ENCODE assay signal across 7 mouse cellular contexts in genomic region chr7:28050584-28050983, GRCm38 (mm10). TPM values are rescaled to one million over a fixed set of nuclear protein-coding genes. Genes with fewer than 3 reads are reported as not detected.
A peak's percentile ranks its signal among the peaks of the same experiment; 100 is the strongest.
DNase-seq lines count a peak whose midpoint lies in the region; ATAC-seq and TF ChIP-seq lines count a peak whose summit lies in the region.

No protein-coding gene starts in this region.

- H3K4me3 ChIP-seq in lung, embryonic 16.5 days (ENCODE audit: low read length), result peak overlapping the region; percentile 14
- peak overlapping the region; percentile 15; the same call in 1 of the 2 replicates for H3K4me3 ChIP-seq in heart, embryonic 16.5 days (ENCODE audit: low read length)
- H3K4me3 ChIP-seq in liver, embryonic 13.5 days (replicated peaks), result no peak overlapping the region; the same call in 1 of the 2 replicates
- H3K4me3 ChIP-seq in lung, postnatal 0 days (ENCODE audit: low read depth, low read length), result no peak overlapping the region

- TF ChIP-seq EP300 in lung, postnatal 0 days (IDR thresholded peaks at IDR 0.05), result no peak

- 52% methylated on average over 17 of the region's 17 CpGs for WGBS in lung, embryonic 16.5 days
- WGBS in heart, embryonic 16.5 days, result 55% methylated on average over 17 of the region's 17 CpGs
- 51% methylated on average over 17 of the region's 17 CpGs for WGBS in liver, embryonic 13.5 days (ENCODE audit: insufficient replicate concordance)
- 57% methylated on average over 17 of the region's 17 CpGs for WGBS in lung, postnatal 0 days

- no peaks in the 10 kb centered on the region for H3K9me3 ChIP-seq in lung, embryonic 16.5 days (ENCODE audit: control insufficient read depth, low read length)
- no peaks in the 10 kb centered on the region for H3K9me3 ChIP-seq in heart, embryonic 16.5 days (replicated peaks; ENCODE audit: control insufficient read depth, low read length)
- H3K9me3 ChIP-seq in liver, embryonic 13.5 days (replicated peaks), result no peaks in the 10 kb centered on the region
- H3K9me3 ChIP-seq in lung, postnatal 0 days (ENCODE audit: low read length), result no peaks in the 10 kb centered on the region

- TF ChIP-seq CTCF in lung, postnatal 0 days (IDR thresholded peaks at IDR 0.05), result no peak

- H3K27ac ChIP-seq in lung, embryonic 16.5 days (ENCODE audit: low read length), result no peak overlapping the region
- H3K27ac ChIP-seq in heart, embryonic 16.5 days (ENCODE audit: low read length), result no peak overlapping the region
- H3K27ac ChIP-seq in liver, embryonic 13.5 days, result 0 out of 2 replicates have a peak overlapping the region, but pooled peaks have one; percentile 30
- no peak overlapping the region for H3K27ac ChIP-seq in lung, postnatal 0 days (ENCODE audit: low read length)

- peaks cover 28% of the 10 kb centered on the region for H3K36me3 ChIP-seq in lung, embryonic 16.5 days (ENCODE audit: control insufficient read depth, insufficient read depth, low read length)
- peaks cover 28% of the 10 kb centered on the region for H3K36me3 ChIP-seq in heart, embryonic 16.5 days (ENCODE audit: control insufficient read depth, insufficient read depth)
- H3K36me3 ChIP-seq in liver, embryonic 13.5 days, result peaks cover 33% of the 10 kb centered on the region
- peaks cover 23% of the 10 kb centered on the region; the same call in 1 of the 2 replicates for H3K36me3 ChIP-seq in lung, postnatal 0 days (ENCODE audit: insufficient read depth, low read length)

- H3K27me3 ChIP-seq in lung, embryonic 16.5 days (ENCODE audit: control insufficient read depth, insufficient read depth, low read depth, low read length), result no peaks in the 10 kb centered on the region
- H3K27me3 ChIP-seq in heart, embryonic 16.5 days (ENCODE audit: control insufficient read depth, insufficient read depth, low read length), result peaks cover 2% of the 10 kb centered on the region; the same call in 1 of the 2 replicates
- no peaks in the 10 kb centered on the region for H3K27me3 ChIP-seq in liver, embryonic 13.5 days
- H3K27me3 ChIP-seq in lung, postnatal 0 days (replicated peaks; ENCODE audit: insufficient read depth, low read length), result no peaks in the 10 kb centered on the region

- H3K4me1 ChIP-seq in lung, embryonic 16.5 days (replicated peaks; ENCODE audit: control insufficient read depth, insufficient read depth, low read length), result peaks cover 5% of the 10 kb centered on the region
- H3K4me1 ChIP-seq in heart, embryonic 16.5 days (ENCODE audit: control insufficient read depth, insufficient read depth, low read length), result peaks cover 6% of the 10 kb centered on the region
- H3K4me1 ChIP-seq in liver, embryonic 13.5 days (replicated peaks), result peaks cover 23% of the 10 kb centered on the region
- H3K4me1 ChIP-seq in lung, postnatal 0 days (ENCODE audit: insufficient read depth, low read depth, low read length), result no peaks in the 10 kb centered on the region

- no peak for DNase-seq in lung, adult 18-20 months
- no peak for DNase-seq in liver, embryonic 13.5 days
- DNase-seq in thymus, postnatal 14 days, result peak; percentile 14
- DNase-seq in lung, postnatal 0 days (ENCODE audit: low spot score), result no peak
- DNase-seq in adrenal gland, postnatal 25 days, result no peak

- H3K9ac ChIP-seq in lung, embryonic 16.5 days (ENCODE audit: low read length), result peak overlapping the region; percentile 63
- peak overlapping the region; percentile 66 for H3K9ac ChIP-seq in heart, embryonic 16.5 days (ENCODE audit: low read length)
- H3K9ac ChIP-seq in liver, embryonic 13.5 days, result peak overlapping the region; percentile 53; the same call in 1 of the 2 replicates
- no peak overlapping the region for H3K9ac ChIP-seq in lung, postnatal 0 days (replicated peaks; ENCODE audit: low read depth)

- ATAC-seq in lung, embryonic 16.5 days (ENCODE audit: low read depth), result no peak
- no peak for ATAC-seq in heart, embryonic 16.5 days (replicated peaks; ENCODE audit: extremely low read depth, insufficient read depth, low FRiP score)
- ATAC-seq in liver, embryonic 13.5 days (ENCODE audit: low read depth), result no peak
- ATAC-seq in lung, postnatal 0 days, result no peak

- H3K4me2 ChIP-seq in lung, embryonic 16.5 days (ENCODE audit: low read depth, low read length), result peak overlapping the region; percentile 39
- H3K4me2 ChIP-seq in heart, embryonic 16.5 days (ENCODE audit: low read depth, low read length), result peak overlapping the region; percentile 50
- peak overlapping the region; percentile 35 for H3K4me2 ChIP-seq in liver, embryonic 13.5 days
- H3K4me2 ChIP-seq in lung, postnatal 0 days (replicated peaks; ENCODE audit: low read depth, low read length), result no peak overlapping the region

RNA-seq across cellular contexts. Expression of gene Psmc4, which starts 0.7 kb away (rescaled TPM):
- polyA plus RNA-seq in lung, embryonic 16.5 days (2015; fragmentation: Nextera tagmentation; extraction: Ambion mirVana), result 249 and 256 TPM in 2 replicates
- 228 and 238 TPM in 2 replicates for polyA plus RNA-seq in heart, embryonic 16.5 days (2015; fragmentation: Nextera tagmentation; extraction: Ambion mirVana)
- polyA plus RNA-seq in liver, embryonic 13.5 days (2015; fragmentation: Nextera tagmentation; extraction: Ambion mirVana), result 191 and 201 TPM in 2 replicates
- polyA plus RNA-seq in lung, postnatal 0 days (2015; fragmentation: Nextera tagmentation; extraction: Ambion mirVana), result 153 and 170 TPM in 2 replicates
- 154 and 164 TPM in 2 replicates for total RNA-seq in adrenal gland, postnatal 25 days (2021)

RNA-seq across cellular contexts. Expression of gene Fcgbp, which starts 20.5 kb away (rescaled TPM):
- 1.5 and 2.4 TPM in 2 replicates for polyA plus RNA-seq in lung, embryonic 16.5 days (2015; fragmentation: Nextera tagmentation; extraction: Ambion mirVana)
- 0.65 and 3.8 TPM in 2 replicates for polyA plus RNA-seq in heart, embryonic 16.5 days (2015; fragmentation: Nextera tagmentation; extraction: Ambion mirVana)
- polyA plus RNA-seq in liver, embryonic 13.5 days (2015; fragmentation: Nextera tagmentation; extraction: Ambion mirVana), result 0.05 and 0.10 TPM in 2 replicates
- 1.9 and 2.2 TPM in 2 replicates for polyA plus RNA-seq in lung, postnatal 0 days (2015; fragmentation: Nextera tagmentation; extraction: Ambion mirVana)
- total RNA-seq in adrenal gland, postnatal 25 days (2021), result not detected in 2 replicates

RNA-seq across cellular contexts. Expression of gene Zfp850, which starts 36.7 kb away (rescaled TPM):
- polyA plus RNA-seq in lung, embryonic 16.5 days (2015; fragmentation: Nextera tagmentation; extraction: Ambion mirVana), result 4.9 and 5.1 TPM in 2 replicates
- 2.4 and 2.5 TPM in 2 replicates for polyA plus RNA-seq in heart, embryonic 16.5 days (2015; fragmentation: Nextera tagmentation; extraction: Ambion mirVana)
- polyA plus RNA-seq in liver, embryonic 13.5 days (2015; fragmentation: Nextera tagmentation; extraction: Ambion mirVana), result 2.5 TPM in 2 replicates
- polyA plus RNA-seq in lung, postnatal 0 days (2015; fragmentation: Nextera tagmentation; extraction: Ambion mirVana), result 1.0 TPM in 2 replicates
- total RNA-seq in adrenal gland, postnatal 25 days (2021), result 2.1 and 3.1 TPM in 2 replicates

Comparison
In these comparisons a context has a peak if more than half of its experiments do, and no peak if none do; other contexts are left out.
1. H3K4me3 ChIP-seq: peak in lung, embryonic 16.5 days (single experiment) and heart, embryonic 16.5 days (single experiment); none in liver, embryonic 13.5 days (single experiment) and lung, postnatal 0 days (single experiment).